Mouse (Mus musculus): Measurements from ENCODE around the gene Cd2ap.

- TF ChIP-seq POLR2A (IDR thresholded peaks at IDR 0.05; ENCODE audit: low read depth, low read length) (no peak), CTCF (conservative IDR thresholded peaks at IDR 0.05 in 1 of 2, IDR thresholded peaks at IDR 0.05 in 1 of 2; ENCODE audit: low read depth in 2 of 2, low read length in 2 of 2) (no peak), CHD1 (IDR thresholded peaks at IDR 0.05; ENCODE audit: low read depth, low read length) (no peak)
Observed at GRCm38 (mm10) chr17:42908744-42909370, 32.4 kb upstream of the Cd2ap start.
